9 mouse cellular contexts compared by ENCODE assay signal in the genomic region with DNA sequence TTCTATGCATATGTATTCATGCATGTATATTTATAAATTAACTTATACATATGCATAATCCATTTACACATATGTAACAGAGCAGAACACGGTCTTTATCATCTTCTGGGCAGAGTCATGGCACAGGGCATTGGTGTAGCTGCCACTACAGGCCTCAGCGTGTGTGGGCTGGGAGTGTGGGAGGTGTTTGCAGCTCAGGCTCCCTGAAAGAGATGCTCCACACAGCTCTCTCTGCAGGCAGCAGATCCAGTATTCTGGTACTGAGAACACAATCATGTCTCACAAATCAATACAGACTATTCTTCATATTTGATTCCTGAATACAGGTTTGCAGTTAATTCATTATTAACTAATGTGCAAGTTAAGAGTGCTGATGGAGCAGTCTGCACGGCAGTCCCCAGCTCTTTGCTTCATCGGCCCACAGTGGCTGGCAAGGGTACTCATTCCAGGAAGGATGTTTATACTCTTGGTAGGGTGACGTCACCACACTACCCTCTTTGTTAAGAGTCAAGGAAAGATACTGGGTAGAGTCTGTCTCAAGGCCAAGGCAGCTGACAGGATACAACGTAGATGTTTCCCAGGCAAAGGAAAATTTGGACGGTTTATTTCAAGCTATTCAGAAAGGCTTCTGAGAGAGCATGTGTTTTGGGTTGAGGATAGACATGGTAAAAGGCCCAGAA.
A peak's percentile ranks its signal among the peaks of the same experiment; 100 is the strongest.
DNase-seq lines count a peak whose midpoint lies in the region; ATAC-seq and TF ChIP-seq lines count a peak whose summit lies in the region.
"Had no signal": no experiment of that assay in that cellular context is flagged by ENCODE, and none has a peak within 500 bp of the region (broad histone marks: within the 10 kb centered on the region; RNA-seq: fewer than 3 reads in every experiment).

No protein-coding gene starts in this region.

- TF ChIP-seq CTCF in stomach, postnatal 0 days (IDR thresholded peaks at IDR 0.05; ENCODE audit: low read depth), result no peak

- 0 out of 2 replicates have a peak, but pooled peaks cover 3% of the 10 kb centered on the region for H3K4me1 ChIP-seq in neural tube, embryonic 14.5 days (ENCODE audit: control insufficient read depth, insufficient read depth, low read length)
- no peaks in the 10 kb centered on the region for H3K4me1 ChIP-seq in stomach, postnatal 0 days (replicated peaks; ENCODE audit: control insufficient read depth, insufficient read depth)

- intact Hi-C loops in gastrocnemius, postnatal 14 days (cut with DNase I; ENCODE audit: low total_unique reads), result no loop called here

- DNase-seq in adrenal gland, postnatal 14 days, result peak; percentile 26
- DNase-seq in adrenal gland, adult 8-10 months, result no peak
- no peak for DNase-seq in neural tube, embryonic 10.5 days (ENCODE audit: extremely low spot score, low spot score)
- peak; percentile 50 to 68 for DNase-seq in left cerebral cortex, adult 18-20 months (ENCODE audit: low spot score in 2 of 2)
- no peak for DNase-seq in stomach, postnatal 0 days (ENCODE audit: low spot score)
- DNase-seq in thymus, adult 18-20 months, result no peak
- no peak for DNase-seq in gastrocnemius, postnatal 14 days

- H3K9me3 ChIP-seq in neural tube, embryonic 14.5 days (ENCODE audit: control insufficient read depth, low read length), result no peaks in the 10 kb centered on the region
- no peaks in the 10 kb centered on the region for H3K9me3 ChIP-seq in stomach, postnatal 0 days (ENCODE audit: control insufficient read depth, low read length)
- H3K9me3 ChIP-seq: hindbrain, embryonic 13.5 days had no signal

- H3K27ac ChIP-seq in neural tube, embryonic 14.5 days (ENCODE audit: low read depth, low read length), result 0 out of 2 replicates have a peak overlapping the region, but pooled peaks have one; percentile 41
- peak overlapping the region; percentile 67 for H3K27ac ChIP-seq in stomach, postnatal 0 days (replicated peaks)
- H3K27ac ChIP-seq: hindbrain, embryonic 13.5 days had no signal

- WGBS in neural tube, embryonic 14.5 days, result 67% methylated on average over 7 of the region's 7 CpGs
- WGBS in stomach, postnatal 0 days, result 36% methylated on average over 7 of the region's 7 CpGs

- no peaks in the 10 kb centered on the region for H3K36me3 ChIP-seq in neural tube, embryonic 14.5 days (ENCODE audit: control insufficient read depth, insufficient read depth, low read length)
- no peaks in the 10 kb centered on the region for H3K36me3 ChIP-seq in stomach, postnatal 0 days (ENCODE audit: control insufficient read depth, insufficient read depth, low read length)
- H3K36me3 ChIP-seq: hindbrain, embryonic 13.5 days had no signal

- 0 out of 2 replicates have a peak, but pooled peaks have one; percentile 49 for ATAC-seq in neural tube, embryonic 14.5 days (ENCODE audit: low read depth)
- ATAC-seq in stomach, postnatal 0 days (ENCODE audit: low FRiP score, low TSS enrichment), result peak; percentile 45; the same call in 1 of the 2 replicates

- no peak overlapping the region for H3K4me3 ChIP-seq in neural tube, embryonic 14.5 days (ENCODE audit: low read depth, low read length)
- H3K4me3 ChIP-seq in stomach, postnatal 0 days (ENCODE audit: low read depth, low read length), result no peak overlapping the region
- H3K4me3 ChIP-seq: hindbrain, embryonic 13.5 days had no signal

- H3K9ac ChIP-seq in neural tube, embryonic 14.5 days (replicated peaks; ENCODE audit: low read depth, low read length), result no peak overlapping the region
- no peak overlapping the region for H3K9ac ChIP-seq in stomach, postnatal 0 days (ENCODE audit: low read length)
- H3K9ac ChIP-seq: hindbrain, embryonic 13.5 days had no signal

- no peak overlapping the region for H3K4me2 ChIP-seq in neural tube, embryonic 14.5 days (ENCODE audit: low read depth, low read length)
- H3K4me2 ChIP-seq in stomach, postnatal 0 days (replicated peaks; ENCODE audit: low read depth), result no peak overlapping the region
- H3K4me2 ChIP-seq: hindbrain, embryonic 13.5 days had no signal

- no peaks in the 10 kb centered on the region for H3K27me3 ChIP-seq in neural tube, embryonic 14.5 days (ENCODE audit: control insufficient read depth, insufficient read depth, low read length)
- H3K27me3 ChIP-seq in stomach, postnatal 0 days (ENCODE audit: control insufficient read depth, insufficient read depth, low read length), result no peaks in the 10 kb centered on the region
- H3K27me3 ChIP-seq: hindbrain, embryonic 13.5 days had no signal

- no peak for TF ChIP-seq EP300 in stomach, postnatal 0 days (optimal IDR thresholded peaks at IDR 0.05)

Comparison
In these comparisons a context has a peak if more than half of its experiments do, and no peak if none do; other contexts are left out.
1. DNase-seq: peak in adrenal gland, postnatal 14 days (single experiment) and left cerebral cortex, adult 18-20 months (2 of 2); none in adrenal gland, adult 8-10 months (single experiment), neural tube, embryonic 10.5 days (single experiment), stomach, postnatal 0 days (single experiment), thymus, adult 18-20 months (0 of 2) and gastrocnemius, postnatal 14 days (single experiment).